Mouse (Mus musculus) ES-CJ7 (cell line): ENCODE measurements around the gene Gm9887.

ENCODE experiments used
- DNase-seq: peaks from one replicate; pipeline ENCODE4 v3.0.0; 2011; ENCODE audit warnings: low read depth, low spot score

The Gm9887 gene

GRCm38 (mm10) chr12:69371854-69372671 lies at the start of gene Gm9887, which contains the start of gene Arf6:
TSS of gene Gm9887 (minus strand) at chr12:69372458.
TSS of gene Arf6 (plus strand) at chr12:69372150.
- DNase-seq: peak; percentile 95

- DNase-seq: no peak
Measured at GRCm38 (mm10) chr12:69420716-69421115, 48.5 kb upstream of the Gm9887 start.

- no peak for DNase-seq
Measured at GRCm38 (mm10) chr12:69419606-69420005, 47.3 kb upstream of the Gm9887 start.

GRCm38 (mm10) chr12:69419017-69419605 lies 46.9 kb upstream of the Gm9887 start:
- no peak for DNase-seq

GRCm38 (mm10) chr12:69418606-69419005 lies 46.3 kb upstream of the Gm9887 start:
- DNase-seq: no peak

- no peak for DNase-seq
Measured at GRCm38 (mm10) chr12:69417701-69418291, 45.5 kb upstream of the Gm9887 start.

- no peak for DNase-seq
Measured at GRCm38 (mm10) chr12:69416793-69417192, 44.5 kb upstream of the Gm9887 start.

GRCm38 (mm10) chr12:69414826-69415572 lies 42.7 kb upstream of the Gm9887 start:
- DNase-seq: no peak

- no peak for DNase-seq
Measured at GRCm38 (mm10) chr12:69413303-69413702, 41.0 kb upstream of the Gm9887 start.

- no peak for DNase-seq
Measured at GRCm38 (mm10) chr12:69411936-69412335, 39.7 kb upstream of the Gm9887 start.

- no peak for DNase-seq
Measured at GRCm38 (mm10) chr12:69410767-69411166, 38.5 kb upstream of the Gm9887 start.

GRCm38 (mm10) chr12:69402594-69403167 lies 30.4 kb upstream of the Gm9887 start:
- DNase-seq: no peak

GRCm38 (mm10) chr12:69402100-69402499 lies 29.8 kb upstream of the Gm9887 start:
- no peak for DNase-seq

- DNase-seq: no peak
Measured at GRCm38 (mm10) chr12:69400871-69401286, 28.6 kb upstream of the Gm9887 start.

GRCm38 (mm10) chr12:69400367-69400766 lies 28.1 kb upstream of the Gm9887 start:
- no peak for DNase-seq

- DNase-seq: no peak
Measured at GRCm38 (mm10) chr12:69394456-69394855, 22.2 kb upstream of the Gm9887 start.

- no peak for DNase-seq
Measured at GRCm38 (mm10) chr12:69393076-69393475, 20.8 kb upstream of the Gm9887 start.

GRCm38 (mm10) chr12:69390000-69390698 lies 17.9 kb upstream of the Gm9887 start:
- DNase-seq: no peak

GRCm38 (mm10) chr12:69389273-69389938 lies 17.1 kb upstream of the Gm9887 start:
- DNase-seq: no peak

GRCm38 (mm10) chr12:69388321-69388869 lies 16.1 kb upstream of the Gm9887 start:
- no peak for DNase-seq
